Mouse (Mus musculus) cerebellum, postnatal 4 days (tissue): ENCODE results near the gene Lmx1b.
A peak's percentile ranks its signal among the peaks of the same experiment; 100 is the strongest.

Experiments used
- DNase-seq, 2 experiments: peaks; one replicate each; pipeline ENCODE4 v3.0.0; 2022; ENCODE audit warnings: low spot score in 2 of 2, mixed read lengths in 1 of 2

The Lmx1b gene

GRCm38 (mm10) chr2:33543429-33544202 is 96.7 kb downstream of the Lmx1b start:
- no peak for DNase-seq

- DNase-seq, result peak; percentile 52 to 78
Measured at GRCm38 (mm10) chr2:33542696-33543428, 97.4 kb downstream of the Lmx1b start.

GRCm38 (mm10) chr2:33525274-33526055 is 114.8 kb downstream of the Lmx1b start:
- no peak for DNase-seq

- DNase-seq, result no peak
Measured at GRCm38 (mm10) chr2:33515856-33516255, 124.5 kb downstream of the Lmx1b start.

GRCm38 (mm10) chr2:33515431-33515830 is 124.9 kb downstream of the Lmx1b start:
- no peak for DNase-seq
